Mouse (Mus musculus) CH12.LX (cell line): ENCODE data around the gene Psmd1.

Experiments used
- BHLHE40 ChIP-seq: IDR thresholded peaks from 2 replicates; pipeline ENCODE4 v1.6.1; 2011; ENCODE audit warnings: mild to moderate bottlenecking, low read depth, low read length, improper control_type of control experiment
- CTCF ChIP-seq, 2 experiments: IDR thresholded peaks in 1 of 2; conservative IDR thresholded peaks in 1 of 2; 2 replicates each; pipeline ENCODE4 v1.5.1; 2011 to 2012; ENCODE audit warnings: low read depth in 2 of 2, low read length in 2 of 2, improper control_type of control experiment in 1 of 2, inconsistent platforms in 1 of 2, mild to moderate bottlenecking in 1 of 2, moderate library complexity in 1 of 2
- EP300 ChIP-seq: IDR thresholded peaks from 2 replicates; pipeline ENCODE4 v1.6.1; 2011; ENCODE audit warnings: low read length, improper control_type of control experiment
- JUND ChIP-seq: conservative IDR thresholded peaks from 2 replicates; pipeline ENCODE4 v1.6.1; 2011; ENCODE audit warnings: low read depth, low read length, improper control_type of control experiment
- KAT2A ChIP-seq: IDR thresholded peaks from 2 replicates; pipeline ENCODE4 v1.6.1; 2012; ENCODE audit warnings: low read length, improper control_type of control experiment, inconsistent platforms; ENCODE audit not compliant: insufficient replicate concordance
- MAX ChIP-seq: IDR thresholded peaks from 2 replicates; pipeline ENCODE4 v1.6.1; 2011; ENCODE audit warnings: low read length, improper control_type of control experiment
- MXI1 ChIP-seq: IDR thresholded peaks from 2 replicates; pipeline ENCODE4 v1.6.1; 2011; ENCODE audit warnings: mild to moderate bottlenecking, low read depth, low read length, improper control_type of control experiment
- MYC ChIP-seq: IDR thresholded peaks from 2 replicates; pipeline ENCODE4 v1.6.1; 2011; ENCODE audit warnings: low read depth, mild to moderate bottlenecking, improper control_type of control experiment, low read length
- POLR2A ChIP-seq: IDR thresholded peaks from 2 replicates; pipeline ENCODE4 v1.6.1; 2011; ENCODE audit warnings: low read depth, mild to moderate bottlenecking, improper control_type of control experiment, low read length
- POLR2AphosphoS2 ChIP-seq: IDR thresholded peaks from 2 replicates; pipeline ENCODE4 v1.6.1; 2011; ENCODE audit warnings: low read depth, low read length, improper control_type of control experiment
- SIN3A ChIP-seq: IDR thresholded peaks from 2 replicates; pipeline ENCODE4 v1.6.1; 2012; ENCODE audit warnings: low read length, improper control_type of control experiment, inconsistent platforms
- TCF12 ChIP-seq: IDR thresholded peaks from 2 replicates; pipeline ENCODE4 v1.6.1; 2014; ENCODE audit warnings: low read depth, mild to moderate bottlenecking, inconsistent platforms, low read length, improper control_type of control experiment
- ZKSCAN1 ChIP-seq: IDR thresholded peaks from 2 replicates; pipeline ENCODE4 v1.6.1; 2012; ENCODE audit warnings: low read depth, inconsistent platforms, low read length, improper control_type of control experiment, borderline replicate concordance
- ZMIZ1 ChIP-seq: IDR thresholded peaks from 2 replicates; pipeline ENCODE4 v1.6.1; 2012; ENCODE audit warnings: low read depth, mild to moderate bottlenecking, inconsistent platforms, low read length, improper control_type of control experiment

DNA sequence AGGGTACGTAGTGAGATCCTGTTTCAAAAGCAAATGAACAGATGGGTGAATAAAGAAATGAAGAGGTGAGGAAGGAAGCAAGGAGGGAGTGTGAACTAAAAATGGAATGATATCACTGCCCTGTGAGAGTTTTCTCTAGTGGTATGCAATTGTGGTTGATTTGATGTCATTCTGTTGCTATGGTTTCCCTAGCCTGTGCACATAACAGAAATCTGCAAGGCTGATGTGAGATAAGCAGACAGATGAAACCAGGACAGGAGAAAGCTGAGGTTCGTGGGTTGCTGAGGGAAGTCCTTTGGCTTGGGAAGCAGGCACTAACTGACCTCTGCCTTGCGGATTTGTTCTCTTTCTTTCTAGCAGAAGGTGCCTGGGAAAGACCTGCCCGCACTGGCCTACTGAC is 16.0 kb upstream of the Psmd1 start:
- TF ChIP-seq EP300 (no peak), CTCF (conservative IDR thresholded peaks at IDR 0.05 in 1 of 2, IDR thresholded peaks at IDR 0.05 in 1 of 2; ENCODE audit: low read depth in 2 of 2, low read length in 2 of 2) (no peak), TCF12 (no peak), MYC (no peak), MXI1 (no peak), ZMIZ1 (no peak), POLR2AphosphoS2 (no peak), SIN3A (no peak), POLR2A (no peak), JUND (no peak), ZKSCAN1 (no peak), KAT2A (no peak), MAX (no peak), BHLHE40 (no peak)
